27 mouse cellular contexts compared by ENCODE assay signal in genomic region chr7:133469952-133470619, GRCm38 (mm10).
A peak's percentile ranks its signal among the peaks of the same experiment; 100 is the strongest.
DNase-seq lines count a peak whose midpoint lies in the region; ATAC-seq and TF ChIP-seq lines count a peak whose summit lies in the region.
"Had no signal": no experiment of that assay in that cellular context is flagged by ENCODE, and none has a peak within 500 bp of the region (broad histone marks: within the 10 kb centered on the region; RNA-seq: fewer than 3 reads in every experiment).

No protein-coding gene starts in this region.

- no peak overlapping the region for H3K4me2 ChIP-seq in lung, embryonic 15.5 days
- no peak overlapping the region for H3K4me2 ChIP-seq in intestine, embryonic 15.5 days (replicated peaks)
- H3K4me2 ChIP-seq in stomach, embryonic 14.5 days (replicated peaks; ENCODE audit: low read depth, low read length): no peak overlapping the region
- H3K4me2 ChIP-seq: embryonic facial prominence, embryonic 15.5 days; forebrain, embryonic 13.5 days; heart, embryonic 15.5 days; hindbrain, embryonic 12.5 days; limb, embryonic 12.5 days; liver, embryonic 12.5 days; midbrain, embryonic 12.5 days had no signal

- TF ChIP-seq CTCF in lung, adult 2 months (IDR thresholded peaks at IDR 0.05; ENCODE audit: insufficient read depth, low read length): no peak

- WGBS in lung, embryonic 15.5 days: 26% methylated on average over 6 of the region's 6 CpGs
- 26% methylated on average over 6 of the region's 6 CpGs for WGBS in lung, adult 2 months
- WGBS in intestine, embryonic 15.5 days: 45% methylated on average over 6 of the region's 6 CpGs
- WGBS in stomach, embryonic 14.5 days: 30% methylated on average over 6 of the region's 6 CpGs

- H3K36me3 ChIP-seq in lung, embryonic 15.5 days: no peaks in the 10 kb centered on the region
- H3K36me3 ChIP-seq in intestine, embryonic 15.5 days: no peaks in the 10 kb centered on the region
- H3K36me3 ChIP-seq in stomach, embryonic 14.5 days (ENCODE audit: control insufficient read depth, insufficient read depth, low read length): no peaks in the 10 kb centered on the region
- H3K36me3 ChIP-seq: embryonic facial prominence, embryonic 15.5 days; heart, embryonic 15.5 days; hindbrain, embryonic 12.5 days; limb, embryonic 12.5 days; liver, embryonic 12.5 days; midbrain, embryonic 12.5 days had no signal

- intact Hi-C loops in heart, postnatal 14 days (cut with DNase I): loop anchor here (10.0 kb wide), 1 partner anchor 435 kb away; no protein-coding TSS in a partner anchor

- H3K4me3 ChIP-seq in lung, embryonic 15.5 days: no peak overlapping the region
- H3K4me3 ChIP-seq in lung, adult 2 months (replicated peaks; ENCODE audit: extremely low read depth, low read depth, low read length): no peak overlapping the region
- H3K4me3 ChIP-seq in intestine, embryonic 15.5 days (replicated peaks): no peak overlapping the region
- H3K4me3 ChIP-seq in stomach, embryonic 14.5 days (ENCODE audit: low read depth, low read length): no peak overlapping the region
- H3K4me3 ChIP-seq: embryonic facial prominence, embryonic 15.5 days; forebrain, embryonic 13.5 days; heart, embryonic 15.5 days; hindbrain, embryonic 12.5 days; limb, embryonic 12.5 days; liver, embryonic 12.5 days; midbrain, embryonic 12.5 days had no signal

- H3K4me1 ChIP-seq in lung, embryonic 15.5 days: peaks cover 12% of the 10 kb centered on the region; the same call in 1 of the 2 replicates
- no peaks in the 10 kb centered on the region for H3K4me1 ChIP-seq in lung, adult 2 months (ENCODE audit: control insufficient read depth, insufficient read depth, low read length)
- H3K4me1 ChIP-seq in intestine, embryonic 15.5 days (replicated peaks): peaks cover 14% of the 10 kb centered on the region; the same call in 1 of the 2 replicates
- H3K4me1 ChIP-seq in stomach, embryonic 14.5 days (ENCODE audit: control insufficient read depth, insufficient read depth, low read length): peaks cover 13% of the 10 kb centered on the region
- H3K4me1 ChIP-seq: hindbrain, embryonic 12.5 days; limb, embryonic 12.5 days; liver, embryonic 12.5 days had no signal

- no peak overlapping the region for H3K27ac ChIP-seq in lung, embryonic 15.5 days
- no peak overlapping the region for H3K27ac ChIP-seq in intestine, embryonic 15.5 days
- H3K27ac ChIP-seq in stomach, embryonic 14.5 days (ENCODE audit: low read length): peak overlapping the region; percentile 34; the same call in 1 of the 2 replicates
- H3K27ac ChIP-seq: forebrain, embryonic 13.5 days; heart, embryonic 15.5 days; hindbrain, embryonic 12.5 days; hindbrain, postnatal 0 days; limb, embryonic 12.5 days; liver, embryonic 12.5 days; midbrain, embryonic 12.5 days had no signal

- H3K9ac ChIP-seq in lung, embryonic 15.5 days: no peak overlapping the region
- no peak overlapping the region for H3K9ac ChIP-seq in intestine, embryonic 15.5 days
- H3K9ac ChIP-seq in stomach, embryonic 14.5 days (replicated peaks; ENCODE audit: low read depth, low read length): no peak overlapping the region
- H3K9ac ChIP-seq: embryonic facial prominence, embryonic 15.5 days; forebrain, embryonic 13.5 days; heart, embryonic 15.5 days; hindbrain, embryonic 12.5 days; limb, embryonic 12.5 days; liver, embryonic 12.5 days; liver, postnatal 0 days; midbrain, embryonic 12.5 days had no signal

- ATAC-seq in lung, embryonic 15.5 days (ENCODE audit: borderline replicate concordance, extremely low read depth, low FRiP score, low TSS enrichment): 0 out of 2 replicates have a peak, but pooled peaks have one; percentile 46
- peak; percentile 83 for ATAC-seq in intestine, embryonic 15.5 days
- ATAC-seq in stomach, embryonic 14.5 days (ENCODE audit: insufficient number of reproducible peaks, insufficient read depth, low FRiP score, low read depth): peak; percentile 74
- ATAC-seq: forebrain, embryonic 13.5 days; hindbrain, postnatal 0 days; liver, embryonic 12.5 days; liver, postnatal 0 days; Patski had no signal

- peak; percentile 10 for DNase-seq in heart, adult 11 months
- no peak for DNase-seq in heart, postnatal 14 days
- no peak for DNase-seq in lung, adult 2 months
- DNase-seq in adrenal gland, adult 8-10 months: no peak
- DNase-seq in neural tube, embryonic 10.5 days (ENCODE audit: extremely low spot score, low spot score): no peak
- DNase-seq: adrenal gland, postnatal 14 days; cerebellum, adult 11 months; cerebellum, postnatal 10 days; gastrocnemius, postnatal 25 days; heart, postnatal 36 days; kidney, adult 11 months; kidney, postnatal 14 days; liver, postnatal 0 days; thymus, adult 18-20 months; thymus, postnatal 25 days had no signal

- no peak for TF ChIP-seq POLR2A in lung, adult 2 months (IDR thresholded peaks at IDR 0.05; ENCODE audit: borderline replicate concordance, extremely low read depth, low read depth, low read length)

- no peaks in the 10 kb centered on the region for H3K9me3 ChIP-seq in lung, embryonic 15.5 days
- H3K9me3 ChIP-seq in intestine, embryonic 15.5 days: no peaks in the 10 kb centered on the region
- H3K9me3 ChIP-seq in stomach, embryonic 14.5 days (ENCODE audit: control insufficient read depth, low read depth, low read length): no peaks in the 10 kb centered on the region
- H3K9me3 ChIP-seq: embryonic facial prominence, embryonic 15.5 days; forebrain, embryonic 13.5 days; heart, embryonic 15.5 days; hindbrain, embryonic 12.5 days; limb, embryonic 12.5 days; liver, embryonic 12.5 days; midbrain, embryonic 12.5 days had no signal

- no peaks in the 10 kb centered on the region for H3K27me3 ChIP-seq in lung, embryonic 15.5 days
- no peaks in the 10 kb centered on the region for H3K27me3 ChIP-seq in intestine, embryonic 15.5 days (replicated peaks)
- no peaks in the 10 kb centered on the region for H3K27me3 ChIP-seq in stomach, embryonic 14.5 days (ENCODE audit: control insufficient read depth, insufficient read depth, low read length)
- H3K27me3 ChIP-seq: embryonic facial prominence, embryonic 15.5 days; forebrain, embryonic 13.5 days; heart, embryonic 15.5 days; hindbrain, embryonic 12.5 days; limb, embryonic 12.5 days; midbrain, embryonic 12.5 days; Patski had no signal
